Mouse (Mus musculus) lung, embryonic 16.5 days (tissue): ENCODE results near the gene Blcap. TPM values are rescaled to one million over a fixed set of nuclear protein-coding genes. Genes with fewer than 3 reads are reported as not detected.
A peak's percentile ranks its signal among the peaks of the same experiment; 100 is the strongest.

ENCODE experiments used
- ATAC-seq: fragments of 200-750 bp; cut with Nextera tagmentation; 2 replicates; pipeline ENCODE4 v1.8.0; 2017; ENCODE audit warnings: low read depth, mild to moderate bottlenecking, moderate library complexity
- H3K27ac ChIP-seq: fragments of 300-500 bp; sonication (generic); 2 replicates; pipeline ENCODE4 v1.5.1; 2014; ENCODE audit warnings: mild to moderate bottlenecking, control low read depth, low read length
- H3K27me3 ChIP-seq: fragments of 300-500 bp; sonication (generic); 2 replicates; pipeline ENCODE4 v1.6.1; 2014; ENCODE audit warnings: low read depth, low read length, mixed read lengths; ENCODE audit not compliant: control insufficient read depth, insufficient read depth
- H3K36me3 ChIP-seq: fragments of 300-500 bp; sonication (generic); 2 replicates; pipeline ENCODE4 v1.6.1; 2014; ENCODE audit warnings: low read length; ENCODE audit not compliant: control insufficient read depth, insufficient read depth
- H3K4me1 ChIP-seq: fragments of 300-500 bp; sonication (generic); replicated peaks from 2 replicates; pipeline ENCODE4 v1.6.1; 2014; ENCODE audit warnings: low read length, mixed read lengths; ENCODE audit not compliant: control insufficient read depth, insufficient read depth
- H3K4me2 ChIP-seq: fragments of 300-500 bp; sonication (generic); 2 replicates; pipeline ENCODE4 v1.6.1; 2014; ENCODE audit warnings: low read depth, low read length, control low read depth
- H3K4me3 ChIP-seq: fragments of 300-500 bp; sonication (generic); 2 replicates; pipeline ENCODE4 v1.5.1; 2014; ENCODE audit warnings: mild to moderate bottlenecking, low read length, control low read depth
- H3K9ac ChIP-seq: fragments of 300-500 bp; sonication (generic); 2 replicates; pipeline ENCODE4 v1.6.1; 2014; ENCODE audit warnings: low read length, control low read depth
- H3K9me3 ChIP-seq: fragments of 300-500 bp; sonication (generic); 2 replicates; pipeline ENCODE4 v1.6.1; 2016; ENCODE audit warnings: low read length; ENCODE audit not compliant: control insufficient read depth
- WGBS: fragments of 180-500 bp; shearing (Covaris S2); extraction: QIAGEN DNeasy Blood & Tissue Kit; methylation state at CpG from one replicate; pipeline ENCODE4 v1.1.7; 2014; 5-methylcytosine and 5-hydroxymethylcytosine counted together
- microRNA-seq: library from miRNA; unstranded; fragments of <30 nt; microRNA quantifications from one replicate; pipeline ENCODE4, GENCODE M21; 2016
- polyA plus RNA-seq: library from polyadenylated mRNA; unstranded; fragments of >200 nt; fragmentation: Nextera tagmentation; extraction: Ambion mirVana; gene quantifications from 2 replicates; pipeline ENCODE4 v1.2.1, GENCODE M21; 2015

Blcap gene
- polyA plus RNA-seq, 1 experiment from 2014 or later: 56.2 TPM

GRCm38 (mm10) chr2:157512859-157513258, 58.2 kb downstream of the Blcap start:
- H3K27me3 ChIP-seq: no peaks in the 10 kb centered on the region; the same call in 1 of the 2 replicates
- WGBS: 82% methylated on average over 9 of the region's 9 CpGs
- ATAC-seq: no peak

DNA sequence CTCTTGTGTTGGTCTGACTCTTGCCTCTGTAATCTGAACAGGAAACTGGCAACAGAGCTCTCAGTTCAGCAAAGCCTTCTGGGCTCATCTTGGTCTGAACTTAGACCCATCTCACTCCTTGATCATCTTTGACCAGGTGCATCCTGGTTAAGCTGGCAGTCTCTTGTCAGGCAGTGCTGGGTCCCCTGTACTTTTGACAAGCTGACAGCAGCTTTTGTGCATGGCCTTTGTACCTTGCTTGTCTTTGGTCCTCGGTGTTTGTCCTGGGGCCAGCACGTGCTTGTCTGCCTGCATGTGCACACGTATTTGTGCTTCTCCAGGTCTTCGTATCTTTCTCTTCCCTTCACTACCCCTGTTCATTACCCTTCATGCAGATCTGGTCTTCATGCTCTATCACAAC, 61.0 kb downstream of the Blcap start:
- WGBS: 71% methylated on average over 4 of the region's 4 CpGs
- no peak overlapping the region for H3K27ac ChIP-seq

More at GRCm38 (mm10) chr2:157512859-157513258, 58.2 kb downstream of the Blcap start:
- H3K9me3 ChIP-seq: no peaks in the 10 kb centered on the region
- H3K9ac ChIP-seq: no peak overlapping the region
- no peak overlapping the region for H3K4me3 ChIP-seq
- no peaks in the 10 kb centered on the region for H3K36me3 ChIP-seq
- no peak overlapping the region for H3K27ac ChIP-seq
- no peak overlapping the region for H3K4me2 ChIP-seq
- no peaks in the 10 kb centered on the region for H3K4me1 ChIP-seq

DNA sequence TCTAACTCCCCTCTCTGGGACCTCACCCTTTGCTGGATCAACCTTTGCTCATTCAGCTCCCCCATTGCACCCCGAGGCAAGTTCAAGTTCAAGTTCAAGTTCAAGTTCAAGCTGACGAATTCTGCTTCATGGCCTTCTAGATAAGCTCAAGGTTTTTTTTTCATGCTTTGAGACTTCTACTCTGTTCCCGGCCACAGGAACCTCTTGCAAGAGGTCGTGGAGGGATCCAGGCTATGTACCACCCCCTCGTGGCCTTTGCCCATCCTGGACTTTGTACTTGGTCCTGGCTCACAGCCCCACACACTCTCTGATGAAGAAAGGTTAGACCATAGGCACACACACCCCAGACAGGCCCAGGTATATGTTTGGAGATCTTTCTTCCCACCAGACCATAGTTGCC, 61.9 kb downstream of the Blcap start:
- WGBS: 63% methylated on average over 5 of the region's 5 CpGs
- Histone ChIP-seq H3K4me3 (no peak overlapping the region), H3K9me3 (no peaks in the 10 kb centered on the region), H3K4me1 (peaks cover 5% of the 10 kb centered on the region), H3K36me3 (no peaks in the 10 kb centered on the region), H3K27me3 (no peaks in the 10 kb centered on the region; the same call in 1 of the 2 replicates), H3K27ac (no peak overlapping the region), H3K4me2 (no peak overlapping the region), H3K9ac (no peak overlapping the region)
- ATAC-seq: no peak

More for the DNA sequence above, 61.0 kb downstream of the Blcap start:
- H3K27me3 ChIP-seq: no peaks in the 10 kb centered on the region; the same call in 1 of the 2 replicates
- H3K9ac ChIP-seq: no peak overlapping the region
- no peaks in the 10 kb centered on the region for H3K36me3 ChIP-seq
- H3K4me2 ChIP-seq: no peak overlapping the region
- H3K4me1 ChIP-seq: peaks cover 5% of the 10 kb centered on the region
- no peak overlapping the region for H3K4me3 ChIP-seq
- no peak for ATAC-seq
- no peaks in the 10 kb centered on the region for H3K9me3 ChIP-seq

DNA sequence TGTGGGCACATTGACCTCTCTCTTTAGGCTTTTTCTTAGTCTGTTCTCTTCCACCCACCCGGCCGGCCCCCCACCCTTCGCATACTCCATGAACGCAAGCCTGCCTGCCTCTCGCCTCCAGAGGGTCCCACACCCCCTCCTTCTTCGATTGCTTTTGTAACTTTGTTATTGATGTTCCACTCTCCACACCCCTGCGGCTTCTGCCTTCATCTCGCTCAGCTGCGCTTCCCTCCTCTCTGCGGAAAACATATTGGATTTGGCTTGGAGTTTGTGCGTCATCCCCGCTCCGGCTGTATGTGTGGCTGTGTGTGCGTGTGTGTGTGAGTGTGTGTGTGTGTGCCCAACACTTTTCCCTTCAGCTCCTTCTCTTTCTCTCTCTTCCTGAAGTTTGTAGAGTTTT, 64.3 kb downstream of the Blcap start:
- Histone ChIP-seq H3K36me3 (no peaks in the 10 kb centered on the region), H3K4me2 (peak overlapping the region; percentile 32), H3K4me1 (peaks cover 5% of the 10 kb centered on the region), H3K27ac (no peak overlapping the region), H3K4me3 (peak overlapping the region; percentile 3; the same call in 1 of the 2 replicates), H3K9me3 (no peaks in the 10 kb centered on the region), H3K9ac (no peak overlapping the region), H3K27me3 (no peaks in the 10 kb centered on the region; the same call in 1 of the 2 replicates)
- WGBS: 8% methylated on average over 14 of the region's 14 CpGs
- peak; percentile 34; the same call in 1 of the 2 replicates for ATAC-seq

Small RNAs within 50 kb of the gene (microRNA-seq; reads per million reads assigned to microRNA genes)
- 4.0 reads per million, percentile 15 among the genes with 10 or more reads in this experiment for gene Gm23134

Other genes starting within 250 kb of the Blcap start
- gene Ghrh, start 223.8 kb downstream of the Blcap start, polyA plus RNA-seq: not detected in 2 replicates
- gene Manbal, start 203.7 kb downstream of the Blcap start, polyA plus RNA-seq: 85.3 and 86.3 TPM in 2 replicates
- 20.9 and 21.1 TPM in 2 replicates for gene Src, start 152.8 kb downstream of the Blcap start, polyA plus RNA-seq
- gene Nnat, start 11.2 kb downstream of the Blcap start, polyA plus RNA-seq: 614 and 619 TPM in 2 replicates
- 51.7 and 54.7 TPM in 2 replicates for gene Ctnnbl1, start 166.1 kb upstream of the Blcap start, polyA plus RNA-seq